Comparison of ENCODE assay signal across 10 mouse cellular contexts in the genomic region with DNA sequence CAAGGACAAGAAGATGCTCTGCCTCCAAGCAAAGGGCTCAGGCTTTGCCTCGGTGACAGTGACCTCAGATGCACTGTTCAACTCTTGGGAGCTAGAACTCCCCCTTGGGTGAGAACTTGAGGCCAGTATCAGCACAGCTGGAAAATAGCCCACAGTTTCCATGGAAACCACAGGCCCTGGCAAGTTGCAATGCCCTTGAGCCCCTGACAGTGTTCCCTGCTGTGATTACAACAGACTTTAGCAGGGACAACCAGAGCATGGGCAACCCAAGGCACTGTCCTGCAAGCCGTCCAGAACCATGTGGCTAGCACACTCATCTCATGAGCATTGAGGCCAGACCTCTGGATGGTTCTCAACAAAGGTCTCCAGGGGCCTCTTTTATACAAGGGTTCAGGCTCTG. TPM values are rescaled to one million over a fixed set of nuclear protein-coding genes. Genes with fewer than 3 reads are reported as not detected.
A peak's percentile ranks its signal among the peaks of the same experiment; 100 is the strongest.
DNase-seq lines count a peak whose midpoint lies in the region; TF ChIP-seq lines count a peak whose summit lies in the region.
"Had no signal": no experiment of that assay in that cellular context is flagged by ENCODE, and none has a peak within 500 bp of the region (broad histone marks: within the 10 kb centered on the region; RNA-seq: fewer than 3 reads in every experiment).

No protein-coding gene starts in this region.

- H3K9me3 ChIP-seq in forebrain, embryonic 10.5 days = no peaks in the 10 kb centered on the region
- H3K9me3 ChIP-seq: embryonic facial prominence, embryonic 15.5 days; megakaryocyte, embryonic 14.5 days had no signal

- 62% methylated on average over 2 of the region's 2 CpGs for WGBS in forebrain, embryonic 10.5 days

- H3ac ChIP-seq in myocyte (ENCODE audit: control insufficient read depth, insufficient read length) = no peak overlapping the region

- H3K4me1 ChIP-seq in forebrain, embryonic 10.5 days = peaks cover 24% of the 10 kb centered on the region
- H3K4me1 ChIP-seq: embryonic facial prominence, embryonic 15.5 days had no signal

- H3K36me3 ChIP-seq in myocyte (ENCODE audit: control insufficient read depth, insufficient read depth) = peaks cover 6% of the 10 kb centered on the region
- peaks cover 35% of the 10 kb centered on the region for H3K36me3 ChIP-seq in forebrain, embryonic 10.5 days (replicated peaks)

- DNase-seq in layer of hippocampus, postnatal 10 days (ENCODE audit: low spot score in 2 of 2) = peak; percentile 41 to 43
- DNase-seq in layer of hippocampus, postnatal 25 days (ENCODE audit: extremely low spot score in 1 of 2, low spot score in 1 of 2) = no peak
- peak; percentile 94 for DNase-seq in adrenal gland, postnatal 10 days
- DNase-seq in heart, adult 9 months (ENCODE audit: low spot score in 2 of 2) = peak; percentile 72 to 74
- no peak for DNase-seq in thymus, postnatal 36 days
- DNase-seq in right cerebral cortex, postnatal 4 days = no peak
- DNase-seq in forebrain, embryonic 10.5 days (ENCODE audit: extremely low spot score, low spot score) = no peak

- no peak for TF ChIP-seq POLR2A in myocyte (IDR thresholded peaks at IDR 0.05; ENCODE audit: insufficient read length, low read depth)

- no peak overlapping the region for H3K4me2 ChIP-seq in myocyte (ENCODE audit: low read depth)
- H3K4me2 ChIP-seq: embryonic facial prominence, embryonic 15.5 days had no signal

- H3K27me3 ChIP-seq in myocyte (ENCODE audit: control insufficient read depth, insufficient read depth, insufficient read length) = no peaks in the 10 kb centered on the region
- no peaks in the 10 kb centered on the region for H3K27me3 ChIP-seq in forebrain, embryonic 10.5 days (ENCODE audit: poor library complexity, severe bottlenecking)
- H3K27me3 ChIP-seq: embryonic facial prominence, embryonic 15.5 days; megakaryocyte, embryonic 14.5 days had no signal

- no peak overlapping the region for H3K4me3 ChIP-seq in myocyte
- H3K4me3 ChIP-seq in forebrain, embryonic 10.5 days = no peak overlapping the region
- H3K4me3 ChIP-seq: embryonic facial prominence, embryonic 15.5 days; megakaryocyte, embryonic 14.5 days had no signal

- no peaks in the 10 kb centered on the region for H3K79me2 ChIP-seq in myocyte (ENCODE audit: control insufficient read depth, insufficient read depth)

- no peak overlapping the region for H3K27ac ChIP-seq in forebrain, embryonic 10.5 days
- H3K27ac ChIP-seq: embryonic facial prominence, embryonic 15.5 days had no signal

TF ChIP-seq in myocyte, 11 proteins besides CTCF, POLR2A, EP300 and RAD21:
- TF ChIP-seq POLR2AphosphoS2 (IDR thresholded peaks at IDR 0.05; ENCODE audit: insufficient read length, low read depth) (peak; percentile 24), E2F4 (IDR thresholded peaks at IDR 0.05; ENCODE audit: insufficient read depth) (no peak)

RNA-seq across cellular contexts. Expression of gene Lgals9, which starts 54.7 kb away (rescaled TPM):
- 1 to 10 TPM; 6.6 to 7.1 TPM for total RNA-seq in layer of hippocampus, postnatal 10 days (2021)
- total RNA-seq in layer of hippocampus, postnatal 25 days (2021) = 1 to 10 TPM; 4.3 to 5.5 TPM
- 100 to 1,000 TPM in 1 of 2 experiments, 10 to 100 TPM in 1; 67.1 to 118 TPM for total RNA-seq in adrenal gland, postnatal 10 days (2021)
- polyA plus RNA-seq in myocyte (2012; fragmentation: generic; extraction: Trizol) = 20.9 TPM
- 2.0 and 2.6 TPM in 2 replicates for polyA plus RNA-seq in forebrain, embryonic 10.5 days (2016; fragmentation: Nextera tagmentation; extraction: Ambion mirVana)

Comparison
In these comparisons a context has a peak if more than half of its experiments do, and no peak if none do; other contexts are left out.
1. DNase-seq: peak in layer of hippocampus, postnatal 10 days (2 of 2), adrenal gland, postnatal 10 days (single experiment) and heart, adult 9 months (2 of 2); none in layer of hippocampus, postnatal 25 days (0 of 2), thymus, postnatal 36 days (0 of 2), right cerebral cortex, postnatal 4 days (single experiment) and forebrain, embryonic 10.5 days (single experiment).
2. RNA of gene Lgals9, which starts 54.7 kb away (total RNA-seq): 67.1 to 118 TPM in adrenal gland, postnatal 10 days; 6.6 to 7.1 TPM in layer of hippocampus, postnatal 10 days and 4.3 to 5.5 TPM in layer of hippocampus, postnatal 25 days; every median in the first group is over 4 times any median in the second.